Mouse (Mus musculus) G1E (cell line): ENCODE measurements at regions not wholly inside any gene's neighbourhood (a gene's known extent, or its start where the extent isn't known, plus 50 kb on each side); places are given as distances from the start of the nearest gene placed in this dataset.

ENCODE experiments used
- CTCF ChIP-seq: IDR thresholded peaks from 2 replicates; pipeline ENCODE4 v1.5.1; 2012; ENCODE audit warnings: low read depth, low read length, inconsistent platforms, mixed read lengths
- GATA1 ChIP-seq: IDR thresholded peaks from 2 replicates; pipeline ENCODE4 v1.6.1; 2012; ENCODE audit warnings: borderline replicate concordance, low read length, inconsistent platforms, mixed read lengths
- TAL1 ChIP-seq: conservative IDR thresholded peaks from 2 replicates; pipeline ENCODE4 v1.6.1; 2012; ENCODE audit warnings: low read depth, low read length, inconsistent platforms, mixed read lengths

DNA sequence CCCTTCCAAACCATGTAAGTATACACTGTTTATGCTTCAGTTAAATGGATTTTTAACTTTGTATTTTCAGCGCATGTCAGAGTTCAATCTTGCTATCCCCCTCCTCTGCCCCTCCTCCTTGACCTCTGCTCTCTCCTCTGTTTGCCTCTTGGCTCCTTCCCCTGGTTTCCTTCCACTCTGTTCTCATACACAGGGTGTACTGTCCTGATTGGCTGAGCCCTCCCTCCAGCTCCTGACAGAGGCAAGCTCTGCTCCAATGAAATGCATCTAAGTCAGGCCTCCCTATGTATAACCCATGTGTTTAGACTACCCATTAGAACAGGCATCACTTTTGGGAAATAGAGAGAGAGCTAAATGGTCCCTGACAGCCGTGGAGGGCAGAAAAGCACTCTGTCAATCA, 133.5 kb upstream of the Tut7 start:
- TF ChIP-seq CTCF (no peak), GATA1 (no peak), TAL1 (no peak)
